9 mouse cellular contexts compared by ENCODE assay signal in the genomic region with DNA sequence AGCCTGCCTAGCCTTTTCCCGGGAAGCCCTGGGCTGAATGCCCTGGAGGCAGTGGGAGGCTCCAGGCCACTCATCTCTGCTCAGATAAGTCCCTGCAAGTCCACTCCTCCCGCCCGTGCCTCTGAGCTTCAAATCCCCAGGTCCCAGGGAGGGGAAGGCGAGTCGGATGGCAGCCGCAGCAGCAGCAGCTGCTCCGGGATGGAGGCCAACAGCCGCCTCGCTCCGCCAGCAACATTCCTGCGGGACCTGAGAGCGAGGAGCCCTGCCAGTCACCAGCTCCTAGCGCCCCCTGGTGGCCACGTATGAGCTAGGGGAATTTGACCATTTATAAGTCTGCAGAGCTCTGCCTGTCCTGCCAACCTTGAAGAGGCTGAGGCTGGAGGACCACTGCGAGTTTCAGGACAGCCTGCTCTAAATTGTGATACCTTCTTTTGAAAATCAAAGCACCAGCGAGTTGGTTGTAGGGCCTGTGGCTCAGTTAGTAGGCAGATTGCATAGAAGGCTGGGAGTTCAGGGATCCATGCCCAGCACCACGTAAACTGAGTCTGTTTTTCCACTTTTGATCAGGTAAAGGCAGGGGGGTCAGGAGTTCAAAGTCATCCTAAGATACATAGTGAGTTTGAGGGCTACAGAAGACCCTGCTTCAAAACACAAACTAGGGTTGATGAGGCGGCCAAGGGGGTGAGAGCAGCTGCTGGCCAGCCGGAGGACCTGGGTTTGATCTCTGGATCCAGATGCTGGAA. TPM values are rescaled to one million over a fixed set of nuclear protein-coding genes. Genes with fewer than 3 reads are reported as not detected.
DNase-seq lines count a peak whose midpoint lies in the region; ATAC-seq and TF ChIP-seq lines count a peak whose summit lies in the region.
"Had no signal": no experiment of that assay in that cellular context is flagged by ENCODE, and none has a peak within 500 bp of the region (broad histone marks: within the 10 kb centered on the region; RNA-seq: fewer than 3 reads in every experiment).

No protein-coding gene starts in this region.

- peak; percentile 84 for TF ChIP-seq CTCF in C2C12 (IDR thresholded peaks at IDR 0.05; ENCODE audit: control insufficient read depth, insufficient read depth, insufficient read length)
- TF ChIP-seq CTCF in brain, embryonic 14.5 days (IDR thresholded peaks at IDR 0.05; ENCODE audit: borderline replicate concordance, extremely low read depth, insufficient read depth, insufficient read length), result peak; percentile 94
- TF ChIP-seq CTCF in liver, adult 2 months (IDR thresholded peaks at IDR 0.05; ENCODE audit: low read depth, low read length), result peak; percentile 95

- no peak for TF ChIP-seq POLR2A in brain, embryonic 14.5 days (IDR thresholded peaks at IDR 0.05; ENCODE audit: borderline replicate concordance, extremely low read depth, insufficient read depth, insufficient read length, poor library complexity, severe bottlenecking)
- no peak for TF ChIP-seq POLR2A in liver, adult 2 months (IDR thresholded peaks at IDR 0.05; ENCODE audit: extremely low read depth, insufficient read depth, low read length)

- peaks cover 16% of the 10 kb centered on the region for H3K27me3 ChIP-seq in C2C12 (ENCODE audit: control insufficient read depth, insufficient read depth, insufficient read length)
- peaks cover 10% of the 10 kb centered on the region; the same call in 1 of the 2 replicates for H3K27me3 ChIP-seq in heart, embryonic 11.5 days (ENCODE audit: control insufficient read depth, insufficient read depth, low read length)
- H3K27me3 ChIP-seq in kidney, embryonic 16.5 days (ENCODE audit: insufficient read depth, low read length), result no peaks in the 10 kb centered on the region
- H3K27me3 ChIP-seq in liver, adult 2 months (ENCODE audit: control insufficient read depth, insufficient read depth, low read length), result no peaks in the 10 kb centered on the region
- H3K27me3 ChIP-seq in stomach, embryonic 15.5 days (replicated peaks), result peaks cover 5% of the 10 kb centered on the region; the same call in 1 of the 2 replicates

- no peaks in the 10 kb centered on the region for H3K79me2 ChIP-seq in C2C12 (ENCODE audit: control insufficient read depth, insufficient read depth)
- no peaks in the 10 kb centered on the region for H3K79me2 ChIP-seq in liver, adult 2 months (ENCODE audit: control insufficient read depth, insufficient read depth, low read length)

- WGBS in heart, embryonic 11.5 days (ENCODE audit: insufficient replicate concordance), result 14% methylated on average over 19 of the region's 19 CpGs
- WGBS in kidney, embryonic 16.5 days, result 17% methylated on average over 19 of the region's 19 CpGs
- 17% methylated on average over 19 of the region's 19 CpGs for WGBS in liver, adult 2 months
- 15% methylated on average over 19 of the region's 19 CpGs for WGBS in stomach, embryonic 15.5 days

- no peaks in the 10 kb centered on the region for H3K9me3 ChIP-seq in heart, embryonic 11.5 days (replicated peaks; ENCODE audit: control insufficient read depth, low read length)
- no peaks in the 10 kb centered on the region for H3K9me3 ChIP-seq in kidney, embryonic 16.5 days (ENCODE audit: low read length)
- H3K9me3 ChIP-seq in stomach, embryonic 15.5 days, result no peaks in the 10 kb centered on the region

- peak overlapping the region; percentile 28; the same call in 1 of the 2 replicates for H3K9ac ChIP-seq in heart, embryonic 11.5 days (ENCODE audit: low read depth, low read length)
- no peak overlapping the region for H3K9ac ChIP-seq in kidney, embryonic 16.5 days (replicated peaks; ENCODE audit: low read length)
- no peak overlapping the region for H3K9ac ChIP-seq in liver, adult 2 months (ENCODE audit: low read depth, low read length)
- H3K9ac ChIP-seq in stomach, embryonic 15.5 days, result no peak overlapping the region

- no peaks in the 10 kb centered on the region for H3K79me3 ChIP-seq in C2C12 (ENCODE audit: low read depth)

- no peaks in the 10 kb centered on the region for H3K36me3 ChIP-seq in C2C12 (ENCODE audit: control insufficient read depth, insufficient read depth)
- H3K36me3 ChIP-seq in heart, embryonic 11.5 days (ENCODE audit: control insufficient read depth, insufficient read depth, low read length), result no peaks in the 10 kb centered on the region
- no peaks in the 10 kb centered on the region for H3K36me3 ChIP-seq in kidney, embryonic 16.5 days (ENCODE audit: insufficient read depth, low read length)
- no peaks in the 10 kb centered on the region for H3K36me3 ChIP-seq in liver, adult 2 months (ENCODE audit: control insufficient read depth, insufficient read depth, low read length)
- no peaks in the 10 kb centered on the region for H3K36me3 ChIP-seq in stomach, embryonic 15.5 days

- H3ac ChIP-seq in C2C12 (ENCODE audit: control insufficient read depth, insufficient read length, low read depth), result no peak overlapping the region

- no peak overlapping the region for H3K4me2 ChIP-seq in heart, embryonic 11.5 days
- no peak overlapping the region for H3K4me2 ChIP-seq in kidney, embryonic 16.5 days (replicated peaks; ENCODE audit: low read depth, low read length)
- H3K4me2 ChIP-seq in stomach, embryonic 15.5 days, result peak overlapping the region; percentile 32

- no peaks in the 10 kb centered on the region for H3K4me1 ChIP-seq in heart, embryonic 11.5 days (ENCODE audit: control insufficient read depth, insufficient read depth, low read length)
- H3K4me1 ChIP-seq in kidney, embryonic 16.5 days (ENCODE audit: insufficient read depth, low read length), result 0 out of 2 replicates have a peak, but pooled peaks cover 2% of the 10 kb centered on the region
- H3K4me1 ChIP-seq in liver, adult 2 months (ENCODE audit: control insufficient read depth, insufficient read depth, low read length), result no peaks in the 10 kb centered on the region; the same call in 1 of the 2 replicates
- peaks cover 6% of the 10 kb centered on the region; the same call in 1 of the 2 replicates for H3K4me1 ChIP-seq in stomach, embryonic 15.5 days

- peak; percentile 71 for ATAC-seq in erythroid progenitor cell, adult 5-6 weeks (replicated peaks; ENCODE audit: low FRiP score, poor library complexity, severe bottlenecking)
- ATAC-seq in heart, embryonic 11.5 days (replicated peaks; ENCODE audit: insufficient number of reproducible peaks, low FRiP score, low TSS enrichment), result peak; percentile 77
- ATAC-seq in kidney, embryonic 16.5 days (ENCODE audit: low FRiP score, low TSS enrichment), result peak; percentile 95
- ATAC-seq in stomach, embryonic 15.5 days (ENCODE audit: insufficient read depth, low FRiP score, low read depth), result peak; percentile 88

- H3K27ac ChIP-seq in heart, embryonic 11.5 days (ENCODE audit: low read depth, low read length), result no peak overlapping the region
- no peak overlapping the region for H3K27ac ChIP-seq in kidney, embryonic 16.5 days (ENCODE audit: low read length)
- no peak overlapping the region for H3K27ac ChIP-seq in liver, adult 2 months (replicated peaks; ENCODE audit: insufficient read depth, low read depth, low read length)
- H3K27ac ChIP-seq in stomach, embryonic 15.5 days, result no peak overlapping the region

- H3K4me3 ChIP-seq in C2C12 (ENCODE audit: insufficient read depth, poor library complexity, severe bottlenecking), result no peak overlapping the region
- no peak overlapping the region for H3K4me3 ChIP-seq in heart, embryonic 11.5 days (ENCODE audit: low read depth, low read length)
- H3K4me3 ChIP-seq in kidney, embryonic 16.5 days (ENCODE audit: low read length), result no peak overlapping the region
- H3K4me3 ChIP-seq in liver, adult 2 months (ENCODE audit: insufficient read depth, low read depth, low read length), result 0 out of 2 replicates have a peak overlapping the region, but pooled peaks have one; percentile 5
- no peak overlapping the region for H3K4me3 ChIP-seq in stomach, embryonic 15.5 days (replicated peaks)
- H3K4me3 ChIP-seq: erythroblast, embryonic 14.5 days had no signal

- DNase-seq in brain, embryonic 14.5 days (ENCODE audit: low read depth), result peak; percentile 97
- peak; percentile 76 for DNase-seq in liver, adult 2 months (ENCODE audit: extremely low read depth, low read depth, low spot score)
- DNase-seq in neural tube, embryonic 10.5 days (ENCODE audit: extremely low spot score, low spot score), result peak; percentile 95

RNA-seq across cellular contexts. Expression of a gene that starts 12.8 kb away (rescaled TPM):
- polyA plus RNA-seq in C2C12 (2012; fragmentation: generic; extraction: Trizol), result not detected
- not detected in 2 replicates for polyA plus RNA-seq in brain, embryonic 14.5 days (2012; rRNA removed)
- not detected in 2 replicates for total RNA-seq in erythroid progenitor cell, adult 5-6 weeks (2015; ENCODE audit: low replicate concordance)
- not detected in 2 replicates for total RNA-seq in erythroid progenitor cell, adult 5-6 weeks (2017; ENCODE audit: low replicate concordance)
- not detected in 2 replicates for polyA plus RNA-seq in heart, embryonic 11.5 days (2014; fragmentation: Nextera tagmentation; extraction: Ambion mirVana)
- not detected in 2 replicates for polyA plus RNA-seq in kidney, embryonic 16.5 days (2015; fragmentation: Nextera tagmentation; extraction: Ambion mirVana)
- total RNA-seq in liver, adult 2 months (2014; rRNA removed), result not detected in 2 replicates
- not detected in 2 replicates for polyA plus RNA-seq in liver, adult 2 months (2012; rRNA removed)
- not detected in 2 replicates for polyA plus RNA-seq in stomach, embryonic 15.5 days (2015; fragmentation: Nextera tagmentation; extraction: Ambion mirVana)
- polyA plus RNA-seq: erythroblast, embryonic 14.5 days had no signal

RNA-seq across cellular contexts. Expression of a gene that starts 16.2 kb away (rescaled TPM):
- 1.3 TPM for polyA plus RNA-seq in C2C12 (2012; fragmentation: generic; extraction: Trizol)
- 0.85 and 1.2 TPM in 2 replicates for polyA plus RNA-seq in brain, embryonic 14.5 days (2012; rRNA removed)
- total RNA-seq in erythroid progenitor cell, adult 5-6 weeks (2015; ENCODE audit: low replicate concordance), result 1.3 TPM in 1 of 2 replicates, not detected in the other
- 0.39 TPM in 1 of 2 replicates, not detected in the other for total RNA-seq in erythroid progenitor cell, adult 5-6 weeks (2017; ENCODE audit: low replicate concordance)
- 0.04 TPM in 1 of 2 replicates, not detected in the other for polyA plus RNA-seq in heart, embryonic 11.5 days (2014; fragmentation: Nextera tagmentation; extraction: Ambion mirVana)
- 2.5 TPM in 2 replicates for polyA plus RNA-seq in kidney, embryonic 16.5 days (2015; fragmentation: Nextera tagmentation; extraction: Ambion mirVana)
- 0.83 and 2.1 TPM in 2 replicates for total RNA-seq in liver, adult 2 months (2014; rRNA removed)
- polyA plus RNA-seq in liver, adult 2 months (2012; rRNA removed), result 2.9 and 6.4 TPM in 2 replicates
- 3.2 and 3.5 TPM in 2 replicates for polyA plus RNA-seq in stomach, embryonic 15.5 days (2015; fragmentation: Nextera tagmentation; extraction: Ambion mirVana)
- polyA plus RNA-seq: erythroblast, embryonic 14.5 days had no signal

RNA-seq across cellular contexts. Expression of a gene that starts 37.4 kb away (rescaled TPM):
- polyA plus RNA-seq in C2C12 (2012; fragmentation: generic; extraction: Trizol), result 11.8 TPM
- 6.6 and 8.7 TPM in 2 replicates for polyA plus RNA-seq in brain, embryonic 14.5 days (2012; rRNA removed)
- 1.1 and 1.7 TPM in 2 replicates for total RNA-seq in erythroid progenitor cell, adult 5-6 weeks (2015; ENCODE audit: low replicate concordance)
- 3.7 and 4.3 TPM in 2 replicates for total RNA-seq in erythroid progenitor cell, adult 5-6 weeks (2017; ENCODE audit: low replicate concordance)
- 2.1 TPM in 2 replicates for polyA plus RNA-seq in heart, embryonic 11.5 days (2014; fragmentation: Nextera tagmentation; extraction: Ambion mirVana)
- polyA plus RNA-seq in kidney, embryonic 16.5 days (2015; fragmentation: Nextera tagmentation; extraction: Ambion mirVana), result 18.8 and 20.1 TPM in 2 replicates
- 14.8 and 17.1 TPM in 2 replicates for total RNA-seq in liver, adult 2 months (2014; rRNA removed)
- polyA plus RNA-seq in liver, adult 2 months (2012; rRNA removed), result 112 and 186 TPM in 2 replicates
- polyA plus RNA-seq in stomach, embryonic 15.5 days (2015; fragmentation: Nextera tagmentation; extraction: Ambion mirVana), result 20.7 and 21.2 TPM in 2 replicates

RNA-seq across cellular contexts. Expression of a gene that starts 48.5 kb away (rescaled TPM):
- 0.92 TPM for polyA plus RNA-seq in C2C12 (2012; fragmentation: generic; extraction: Trizol)
- polyA plus RNA-seq in brain, embryonic 14.5 days (2012; rRNA removed), result 11.7 and 13.9 TPM in 2 replicates
- not detected in 2 replicates for total RNA-seq in erythroid progenitor cell, adult 5-6 weeks (2015; ENCODE audit: low replicate concordance)
- 0.53 TPM in 1 of 2 replicates, not detected in the other for total RNA-seq in erythroid progenitor cell, adult 5-6 weeks (2017; ENCODE audit: low replicate concordance)
- polyA plus RNA-seq in heart, embryonic 11.5 days (2014; fragmentation: Nextera tagmentation; extraction: Ambion mirVana), result 2.1 and 2.9 TPM in 2 replicates
- 2.9 and 3.6 TPM in 2 replicates for polyA plus RNA-seq in kidney, embryonic 16.5 days (2015; fragmentation: Nextera tagmentation; extraction: Ambion mirVana)
- 17.6 and 27.9 TPM in 2 replicates for total RNA-seq in liver, adult 2 months (2014; rRNA removed)
- polyA plus RNA-seq in liver, adult 2 months (2012; rRNA removed), result 44.1 and 47.4 TPM in 2 replicates
- 7.5 and 8.1 TPM in 2 replicates for polyA plus RNA-seq in stomach, embryonic 15.5 days (2015; fragmentation: Nextera tagmentation; extraction: Ambion mirVana)

RNA-seq across cellular contexts. Expression of a gene that starts 56.9 kb away (rescaled TPM):
- 88.3 TPM for polyA plus RNA-seq in C2C12 (2012; fragmentation: generic; extraction: Trizol)
- 73.8 and 96.8 TPM in 2 replicates for polyA plus RNA-seq in brain, embryonic 14.5 days (2012; rRNA removed)
- 6.7 and 19.1 TPM in 2 replicates for total RNA-seq in erythroid progenitor cell, adult 5-6 weeks (2015; ENCODE audit: low replicate concordance)
- 7.1 and 16.2 TPM in 2 replicates for total RNA-seq in erythroid progenitor cell, adult 5-6 weeks (2017; ENCODE audit: low replicate concordance)
- 43.6 and 46.2 TPM in 2 replicates for polyA plus RNA-seq in heart, embryonic 11.5 days (2014; fragmentation: Nextera tagmentation; extraction: Ambion mirVana)
- polyA plus RNA-seq in kidney, embryonic 16.5 days (2015; fragmentation: Nextera tagmentation; extraction: Ambion mirVana), result 94.3 and 95.3 TPM in 2 replicates
- 6.5 and 12.5 TPM in 2 replicates for total RNA-seq in liver, adult 2 months (2014; rRNA removed)
- 32.6 and 69.6 TPM in 2 replicates for polyA plus RNA-seq in liver, adult 2 months (2012; rRNA removed)
- polyA plus RNA-seq in stomach, embryonic 15.5 days (2015; fragmentation: Nextera tagmentation; extraction: Ambion mirVana), result 80.9 and 81.3 TPM in 2 replicates
